Mouse (Mus musculus) hindbrain, embryonic 14.5 days (tissue): Measurements from ENCODE around the gene Cep68. TPM values are rescaled to one million over a fixed set of nuclear protein-coding genes. Genes with fewer than 3 reads are reported as not detected.

ENCODE experiments used
- ATAC-seq: fragments of 200-750 bp; cut with Nextera tagmentation; 2 replicates; pipeline ENCODE4 v1.8.0; 2017; ENCODE audit warnings: moderate number of reproducible peaks, mild to moderate bottlenecking, moderate TSS enrichment, moderate library complexity; ENCODE audit not compliant: low FRiP score
- DNase-seq: peaks from one replicate; pipeline ENCODE4 v3.0.0-alpha.2; 2015; ENCODE audit warnings: low spot score
- H3K27ac ChIP-seq: fragments of 300-500 bp; sonication (generic); 2 replicates; pipeline ENCODE4 v1.5.1; 2014; ENCODE audit warnings: mild to moderate bottlenecking, moderate library complexity
- H3K27me3 ChIP-seq: fragments of 300-500 bp; sonication (generic); 2 replicates; pipeline ENCODE4 v1.6.1; 2014; ENCODE audit warnings: mild to moderate bottlenecking, low read length, mixed read lengths; ENCODE audit not compliant: control insufficient read depth, insufficient read depth
- H3K36me3 ChIP-seq: fragments of 300-500 bp; sonication (generic); replicated peaks from 2 replicates; pipeline ENCODE4 v1.6.1; 2014; ENCODE audit not compliant: control insufficient read depth, insufficient read depth
- H3K4me1 ChIP-seq: fragments of 300-500 bp; sonication (generic); replicated peaks from 2 replicates; pipeline ENCODE4 v1.6.1; 2014; ENCODE audit warnings: antibody characterized with exemption, low read length, mixed read lengths; ENCODE audit not compliant: control insufficient read depth, insufficient read depth
- H3K4me2 ChIP-seq: fragments of 300-500 bp; sonication (generic); replicated peaks from 2 replicates; pipeline ENCODE4 v1.6.1; 2014; ENCODE audit warnings: mild to moderate bottlenecking, moderate library complexity
- H3K4me3 ChIP-seq: fragments of 300-500 bp; sonication (generic); replicated peaks from 2 replicates; pipeline ENCODE4 v1.5.1; 2014; ENCODE audit warnings: mild to moderate bottlenecking, low read length
- H3K9ac ChIP-seq: fragments of 300-500 bp; sonication (generic); 2 replicates; pipeline ENCODE4 v1.6.1; 2014
- H3K9me3 ChIP-seq: fragments of 300-500 bp; sonication (generic); 2 replicates; pipeline ENCODE4 v1.6.1; 2016; ENCODE audit warnings: low read length; ENCODE audit not compliant: control insufficient read depth
- WGBS: fragments of 180-500 bp; shearing (Covaris S2); extraction: QIAGEN DNeasy Blood & Tissue Kit; methylation state at CpG from one replicate; pipeline ENCODE4 v1.1.7; 2014; 5-methylcytosine and 5-hydroxymethylcytosine counted together
- polyA plus RNA-seq: library from polyadenylated mRNA; unstranded; fragments of >200 nt; fragmentation: Nextera tagmentation; extraction: Ambion mirVana; gene quantifications from 2 replicates; pipeline ENCODE4 v1.2.1, GENCODE M21; 2014

Cep68 gene
- polyA plus RNA-seq: 28.7 and 29.6 TPM in 2 replicates

DNA sequence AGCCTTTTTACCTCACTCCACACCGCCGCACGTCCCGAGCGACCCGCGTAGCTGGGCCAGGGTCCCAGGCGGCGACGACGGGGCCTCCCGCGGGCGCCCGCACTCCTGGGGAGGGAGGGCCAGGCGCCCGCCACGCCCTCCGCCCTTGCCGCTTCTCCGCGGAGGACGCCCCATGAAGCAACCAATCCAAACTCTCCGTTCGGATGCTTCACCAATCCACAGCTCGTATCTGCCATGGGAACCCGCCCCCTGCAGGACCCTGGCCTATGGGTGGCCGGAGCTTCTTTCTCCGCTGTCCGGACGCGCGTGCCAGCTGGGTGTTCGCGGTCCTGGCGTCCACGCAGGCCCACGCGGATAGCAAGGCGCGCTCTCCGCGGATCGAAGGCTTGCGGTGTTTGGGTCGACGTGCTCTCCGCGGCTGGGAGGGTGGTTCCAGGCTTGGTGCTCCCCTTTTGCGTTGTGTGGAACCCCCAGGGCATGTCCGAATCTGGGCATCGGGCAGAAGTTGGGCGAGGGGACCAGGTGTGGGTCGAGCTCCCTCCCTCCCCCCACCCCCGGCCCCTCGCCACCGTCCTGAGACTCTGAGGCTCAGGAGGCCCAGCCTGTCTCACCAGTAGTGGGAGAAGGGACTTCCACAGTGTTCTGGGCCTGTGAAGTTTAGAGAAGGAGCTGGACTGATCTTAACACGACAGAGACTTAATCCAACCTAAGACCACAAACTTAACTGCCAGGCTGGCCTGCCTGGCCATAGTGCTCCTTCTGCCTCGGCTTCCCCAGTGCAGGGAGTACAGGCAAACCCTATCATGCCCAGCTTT is at the start of gene Cep68:
Gene Cep68, minus strand, starts transcription at position 134 of the 815 bp plus-strand sequence.
- Histone ChIP-seq H3K4me2 (peak within 1 kb of the TSS; percentile 97), H3K36me3 (peaks cover 5% of the 10 kb centered on the region; the same call in 1 of the 2 replicates), H3K9ac (peak within 1 kb of the TSS; percentile 96), H3K4me1 (peaks cover 22% of the 10 kb centered on the region), H3K4me3 (peak within 1 kb of the TSS; percentile 81), H3K27me3 (no peaks in the 10 kb centered on the region), H3K9me3 (no peaks in the 10 kb centered on the region), H3K27ac (peak within 1 kb of the TSS; percentile 91)
- ATAC-seq (peak; percentile 99), DNase-seq (peak; percentile 86)
- WGBS: under 1% methylated on average over 56 of the region's 59 CpGs

DNA sequence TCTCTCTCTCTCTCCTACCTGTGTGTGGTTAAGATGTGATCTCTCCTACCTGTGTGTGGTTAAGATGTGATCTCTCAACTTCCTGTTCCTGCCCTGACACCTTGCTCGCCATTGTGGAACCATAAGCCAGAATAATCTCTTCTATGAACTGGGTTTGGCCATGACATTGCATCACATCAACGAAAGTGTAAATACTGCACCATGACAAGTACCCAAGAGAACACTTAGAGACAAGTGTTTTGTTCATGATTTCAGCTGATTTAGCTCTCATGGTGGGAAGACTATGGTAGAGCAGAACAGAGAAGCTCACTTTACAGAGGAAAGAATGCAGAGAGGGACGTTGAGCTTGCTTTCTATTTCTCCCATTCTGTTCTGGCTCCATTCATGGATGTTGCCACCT is 35.2 kb upstream of the Cep68 start:
- no peak overlapping the region for H3K27ac ChIP-seq
- 87% methylated on average over 3 of the region's 3 CpGs for WGBS
- no peaks in the 10 kb centered on the region for H3K27me3 ChIP-seq
- H3K36me3 ChIP-seq: no peaks in the 10 kb centered on the region
- no peak for DNase-seq
- no peak overlapping the region for H3K4me2 ChIP-seq
- no peak for ATAC-seq
- H3K9ac ChIP-seq: no peak overlapping the region
- no peaks in the 10 kb centered on the region for H3K9me3 ChIP-seq
- no peak overlapping the region for H3K4me3 ChIP-seq
- H3K4me1 ChIP-seq: no peaks in the 10 kb centered on the region

DNA sequence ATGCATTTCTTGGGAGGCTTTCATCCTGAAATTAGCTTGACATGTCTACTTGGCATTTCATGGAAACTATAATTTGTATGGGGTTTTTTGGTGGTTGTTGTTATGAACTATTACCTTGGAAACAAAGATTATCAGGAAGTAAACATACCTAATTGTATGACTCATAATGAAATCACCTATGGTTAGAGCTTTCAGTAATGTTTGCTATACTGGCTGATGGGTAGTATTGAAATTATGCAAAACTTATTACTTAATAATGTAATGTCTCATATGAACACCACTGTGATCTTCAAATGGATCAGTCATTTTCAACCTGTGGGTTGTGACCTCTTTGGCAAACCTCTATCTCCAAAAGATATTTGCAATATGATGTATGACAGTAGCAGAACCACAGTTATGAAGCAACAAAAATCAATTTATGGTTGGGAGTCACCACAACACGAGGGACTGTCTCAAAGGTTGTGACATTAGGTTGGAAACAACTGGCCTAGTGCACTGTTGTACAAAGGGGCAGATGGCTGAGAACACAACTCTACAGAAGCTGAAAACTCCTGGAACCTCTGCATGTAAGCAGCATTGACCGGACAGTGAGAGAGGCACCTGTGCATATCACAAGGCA is 33.5 kb upstream of the Cep68 start:
- H3K4me1 ChIP-seq: no peaks in the 10 kb centered on the region
- 89% methylated on average over 2 of the region's 2 CpGs for WGBS
- H3K4me3 ChIP-seq: no peak overlapping the region

DNA sequence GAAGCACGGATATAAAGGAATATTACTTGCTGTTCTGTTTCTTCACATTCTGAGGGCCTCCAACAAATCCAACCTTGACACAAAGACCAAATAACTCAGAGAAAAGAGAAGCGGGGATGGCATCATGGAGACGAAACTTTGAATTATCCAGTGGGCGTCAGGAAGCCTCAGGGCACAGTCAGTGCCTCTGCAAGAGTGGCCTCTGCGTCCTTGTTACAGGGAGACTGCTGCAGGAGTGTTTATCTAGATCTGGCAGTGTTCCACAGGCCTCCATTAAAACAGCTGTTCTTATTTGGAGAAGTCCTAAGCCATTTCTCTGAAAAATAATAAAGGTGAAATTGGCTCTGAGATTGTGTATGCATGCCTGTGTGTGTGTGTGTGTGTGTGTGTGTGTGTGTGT is 31.8 kb upstream of the Cep68 start:
- Histone ChIP-seq H3K9ac (no peak overlapping the region), H3K27me3 (no peaks in the 10 kb centered on the region), H3K4me1 (no peaks in the 10 kb centered on the region), H3K36me3 (no peaks in the 10 kb centered on the region), H3K4me2 (no peak overlapping the region), H3K4me3 (no peak overlapping the region), H3K9me3 (no peaks in the 10 kb centered on the region), H3K27ac (no peak overlapping the region)
- ATAC-seq (no peak), DNase-seq (no peak)
- WGBS: 85% methylated on average over 5 of the region's 5 CpGs

More for the DNA sequence above, 33.5 kb upstream of the Cep68 start:
- Histone ChIP-seq H3K27ac (no peak overlapping the region), H3K27me3 (no peaks in the 10 kb centered on the region), H3K9me3 (no peaks in the 10 kb centered on the region), H3K4me2 (no peak overlapping the region), H3K9ac (no peak overlapping the region), H3K36me3 (no peaks in the 10 kb centered on the region)
- DNase-seq (no peak), ATAC-seq (no peak)

DNA sequence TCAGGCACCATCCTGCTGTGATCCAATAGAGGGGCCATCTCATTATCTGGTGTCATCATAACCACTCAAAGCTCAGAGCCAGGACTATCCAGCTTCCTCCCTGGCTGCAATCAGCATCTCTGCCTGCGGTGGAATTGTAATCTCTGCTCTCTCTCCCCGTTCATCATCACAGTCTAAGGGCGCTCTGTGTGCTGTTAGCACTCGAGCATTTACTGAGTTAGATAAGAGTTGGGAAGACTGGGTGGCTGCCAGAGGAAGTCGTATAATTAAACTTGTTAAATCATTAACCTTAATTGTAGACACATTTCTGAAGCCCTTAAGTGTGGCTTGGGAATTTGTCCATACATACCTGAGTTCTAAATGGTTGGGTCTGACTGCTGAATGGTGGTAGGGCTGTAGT is 29.5 kb upstream of the Cep68 start:
- Histone ChIP-seq H3K9ac (no peak overlapping the region), H3K36me3 (no peaks in the 10 kb centered on the region), H3K4me2 (no peak overlapping the region), H3K27me3 (no peaks in the 10 kb centered on the region), H3K9me3 (no peaks in the 10 kb centered on the region), H3K27ac (no peak overlapping the region), H3K4me3 (no peak overlapping the region), H3K4me1 (no peaks in the 10 kb centered on the region)
- ATAC-seq (no peak), DNase-seq (no peak)
- WGBS: 78% methylated on average over 5 of the region's 5 CpGs

DNA sequence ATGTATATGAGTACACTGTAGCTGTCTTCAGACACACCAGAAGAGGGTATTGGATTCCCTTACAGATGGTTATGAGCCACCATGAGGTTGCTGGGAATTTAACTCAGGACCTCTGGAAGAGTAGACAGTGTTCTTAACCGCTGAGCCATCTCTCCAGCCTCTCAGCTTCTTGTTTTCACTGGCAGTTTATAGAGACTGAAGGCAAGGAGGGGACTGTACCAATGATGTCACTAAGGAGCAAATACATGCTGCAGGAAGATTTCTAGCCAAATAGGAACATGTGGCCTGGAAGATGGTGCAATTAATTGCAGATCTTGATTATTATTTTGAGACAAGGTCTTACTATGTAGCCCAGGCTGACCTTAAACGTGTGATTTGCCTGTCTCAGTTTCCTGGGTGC is 27.9 kb upstream of the Cep68 start:
- H3K27me3 ChIP-seq: no peaks in the 10 kb centered on the region
- H3K4me2 ChIP-seq: no peak overlapping the region
- no peak overlapping the region for H3K9ac ChIP-seq
- H3K4me1 ChIP-seq: no peaks in the 10 kb centered on the region
- DNase-seq (no peak), ATAC-seq (no peak)
- no peak overlapping the region for H3K4me3 ChIP-seq
- H3K36me3 ChIP-seq: no peaks in the 10 kb centered on the region
- H3K27ac ChIP-seq: no peak overlapping the region
- H3K9me3 ChIP-seq: no peaks in the 10 kb centered on the region
- 72% methylated on average over 2 of the region's 2 CpGs for WGBS

DNA sequence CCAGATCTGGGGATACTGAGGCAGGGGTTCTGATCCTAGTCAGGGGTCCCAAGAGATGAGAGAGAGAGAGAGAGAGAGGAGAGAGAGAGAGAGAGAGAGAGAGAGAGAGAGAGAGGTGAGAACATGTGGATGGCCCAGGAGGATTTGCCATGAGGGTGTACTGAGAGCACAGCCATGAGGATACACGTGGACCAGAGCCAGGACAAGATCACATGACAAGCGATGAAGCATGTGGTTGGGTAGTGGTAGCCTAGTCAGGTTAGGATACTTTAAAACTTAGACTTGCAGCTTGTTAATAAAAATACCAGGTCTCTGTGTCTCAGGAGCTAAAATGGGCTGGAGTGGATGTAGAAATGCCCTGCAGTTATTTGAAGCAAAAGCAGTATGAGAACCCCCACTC is 26.7 kb upstream of the Cep68 start:
- no peak for DNase-seq
- H3K27me3 ChIP-seq: no peaks in the 10 kb centered on the region
- H3K9me3 ChIP-seq: no peaks in the 10 kb centered on the region
- H3K27ac ChIP-seq: no peak overlapping the region
- H3K9ac ChIP-seq: no peak overlapping the region
- no peaks in the 10 kb centered on the region for H3K36me3 ChIP-seq
- H3K4me1 ChIP-seq: no peaks in the 10 kb centered on the region
- H3K4me2 ChIP-seq: no peak overlapping the region
- no peak overlapping the region for H3K4me3 ChIP-seq
- 76% methylated on average over 2 of the region's 2 CpGs for WGBS
- no peak for ATAC-seq

DNA sequence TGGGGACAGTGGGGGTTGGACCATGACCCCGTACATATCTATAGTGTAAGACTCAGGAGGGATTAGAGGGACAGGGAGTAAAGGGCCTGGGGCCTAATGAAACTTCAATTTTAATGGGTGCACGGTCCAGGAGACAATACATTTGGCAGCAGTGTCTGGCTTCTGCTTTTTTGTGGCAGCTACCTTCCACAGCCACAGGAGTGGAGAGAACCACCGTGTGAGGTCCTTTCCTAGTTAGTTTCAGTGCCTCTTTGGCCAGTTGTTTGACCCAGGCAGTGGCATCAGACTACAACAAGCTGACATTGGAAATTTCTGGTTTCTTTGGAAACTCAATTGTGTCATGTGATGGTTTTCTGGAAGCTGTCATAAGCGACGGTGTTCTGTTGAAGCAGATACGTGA is 20.7 kb upstream of the Cep68 start:
- Histone ChIP-seq H3K9ac (no peak overlapping the region), H3K9me3 (no peaks in the 10 kb centered on the region), H3K27ac (no peak overlapping the region), H3K4me1 (no peaks in the 10 kb centered on the region), H3K36me3 (no peaks in the 10 kb centered on the region), H3K4me2 (no peak overlapping the region), H3K4me3 (no peak overlapping the region), H3K27me3 (no peaks in the 10 kb centered on the region)
- DNase-seq (no peak), ATAC-seq (no peak)
- 91% methylated on average over 6 of the region's 6 CpGs for WGBS

DNA sequence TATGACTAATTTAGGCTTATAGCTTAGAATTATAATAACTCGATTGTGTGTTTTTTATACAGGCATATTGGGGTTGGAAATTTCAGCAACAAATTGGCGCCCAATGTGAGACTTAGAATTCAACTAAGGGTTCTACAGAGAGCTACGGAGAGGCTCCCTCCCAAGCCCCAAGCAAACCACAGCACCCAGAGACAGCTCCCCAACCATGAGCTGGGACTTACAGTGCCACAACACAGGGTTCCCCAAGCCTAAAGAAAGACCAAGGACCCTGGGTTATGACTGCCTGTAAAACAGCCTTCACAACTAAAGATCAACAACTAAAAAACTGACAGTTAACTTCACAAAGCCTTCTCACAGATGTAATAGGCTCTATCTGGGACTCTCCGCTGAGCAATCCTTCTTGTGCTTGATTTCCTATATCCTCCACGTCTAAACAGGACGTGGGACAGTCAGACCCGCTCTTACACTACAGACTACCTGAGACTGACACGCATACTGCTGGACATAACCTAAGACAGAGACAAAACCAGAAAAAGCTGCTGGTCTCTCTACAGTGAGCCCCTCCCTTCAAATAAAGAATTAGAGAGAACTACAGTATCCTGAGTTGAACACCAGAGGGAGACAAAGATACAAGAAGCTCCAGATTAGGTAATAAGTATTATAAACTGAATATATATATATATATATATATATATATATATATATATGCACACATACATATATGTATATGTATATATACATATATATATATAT is 13.6 kb upstream of the Cep68 start:
- Histone ChIP-seq H3K27me3 (no peaks in the 10 kb centered on the region), H3K27ac (no peak overlapping the region), H3K4me2 (no peak overlapping the region), H3K36me3 (no peaks in the 10 kb centered on the region), H3K4me3 (no peak overlapping the region), H3K9me3 (no peaks in the 10 kb centered on the region), H3K4me1 (no peaks in the 10 kb centered on the region), H3K9ac (no peak overlapping the region)
- DNase-seq: peak; percentile 77
- 63% methylated on average over 8 of the region's 8 CpGs for WGBS
- peak; percentile 51; the same call in 1 of the 2 replicates for ATAC-seq
